Mouse (Mus musculus): ENCODE measurements around the gene Slc9a9. TPM values are rescaled to one million over a fixed set of nuclear protein-coding genes. Genes with fewer than 3 reads are reported as not detected.
A peak's percentile ranks its signal among the peaks of the same experiment; 100 is the strongest.

Slc9a9 gene
- polyA plus RNA-seq, 1 experiment from 2014 or later = 6.7 TPM

- DNase-seq = no peak
- no peaks in the 10 kb centered on the region for H3K4me1 ChIP-seq (ENCODE audit: control insufficient read depth, insufficient read depth, low read length)
- no peak overlapping the region for H3K4me3 ChIP-seq (replicated peaks; ENCODE audit: low read depth, low read length)
- H3K9me3 ChIP-seq (ENCODE audit: control insufficient read depth, low read length) = no peaks in the 10 kb centered on the region
- H3K9ac ChIP-seq (replicated peaks; ENCODE audit: low read length) = no peak overlapping the region
- no peak for ATAC-seq (ENCODE audit: low FRiP score, low TSS enrichment)
- no peaks in the 10 kb centered on the region for H3K27me3 ChIP-seq (ENCODE audit: control insufficient read depth, insufficient read depth, low read length)
- no peak overlapping the region for H3K27ac ChIP-seq (replicated peaks; ENCODE audit: low read depth, low read length)
- WGBS = 92% methylated on average over 6 of the region's 6 CpGs
- H3K4me2 ChIP-seq (ENCODE audit: low read length) = no peak overlapping the region
- H3K36me3 ChIP-seq (ENCODE audit: control insufficient read depth, insufficient read depth, low read length) = no peaks in the 10 kb centered on the region
These were observed 586.1 kb downstream of the Slc9a9 start for GRCm38 (mm10) chr9:95255844-95256243.

- WGBS = 92% methylated on average over 21 of the region's 21 CpGs
- no peak overlapping the region for H3K4me3 ChIP-seq (replicated peaks; ENCODE audit: low read depth, low read length)
- no peaks in the 10 kb centered on the region for H3K4me1 ChIP-seq (ENCODE audit: control insufficient read depth, insufficient read depth, low read length)
- H3K36me3 ChIP-seq (ENCODE audit: control insufficient read depth, insufficient read depth, low read length) = no peaks in the 10 kb centered on the region
- no peak for DNase-seq
- H3K9ac ChIP-seq (replicated peaks; ENCODE audit: low read length) = no peak overlapping the region
- no peak overlapping the region for H3K27ac ChIP-seq (replicated peaks; ENCODE audit: low read depth, low read length)
- no peaks in the 10 kb centered on the region for H3K9me3 ChIP-seq (ENCODE audit: control insufficient read depth, low read length)
- H3K4me2 ChIP-seq (ENCODE audit: low read length) = no peak overlapping the region
- no peak for ATAC-seq (ENCODE audit: low FRiP score, low TSS enrichment)
- H3K27me3 ChIP-seq (ENCODE audit: control insufficient read depth, insufficient read depth, low read length) = no peaks in the 10 kb centered on the region
These were observed 587.1 kb downstream of the Slc9a9 start for GRCm38 (mm10) chr9:95256680-95257316.

GRCm38 (mm10) chr9:95262851-95263250, 593.1 kb downstream of the Slc9a9 start:
- no peak overlapping the region for H3K27ac ChIP-seq (replicated peaks; ENCODE audit: low read depth, low read length)
- H3K9ac ChIP-seq (replicated peaks; ENCODE audit: low read length) = no peak overlapping the region
- 52% methylated on average over 3 of the region's 3 CpGs for WGBS
- no peak for ATAC-seq (ENCODE audit: low FRiP score, low TSS enrichment)
- no peak overlapping the region for H3K4me3 ChIP-seq (replicated peaks; ENCODE audit: low read depth, low read length)
- H3K36me3 ChIP-seq (ENCODE audit: control insufficient read depth, insufficient read depth, low read length) = no peaks in the 10 kb centered on the region
- H3K9me3 ChIP-seq (ENCODE audit: control insufficient read depth, low read length) = no peaks in the 10 kb centered on the region
- H3K4me1 ChIP-seq (ENCODE audit: control insufficient read depth, insufficient read depth, low read length) = peaks cover 4% of the 10 kb centered on the region; the same call in 1 of the 2 replicates
- no peak overlapping the region for H3K4me2 ChIP-seq (ENCODE audit: low read length)
- no peak for DNase-seq
- no peaks in the 10 kb centered on the region for H3K27me3 ChIP-seq (ENCODE audit: control insufficient read depth, insufficient read depth, low read length)

- no peak overlapping the region for H3K9ac ChIP-seq (replicated peaks; ENCODE audit: low read length)
- no peak overlapping the region for H3K4me3 ChIP-seq (replicated peaks; ENCODE audit: low read depth, low read length)
- H3K36me3 ChIP-seq (ENCODE audit: control insufficient read depth, insufficient read depth, low read length) = no peaks in the 10 kb centered on the region
- no peak for DNase-seq
- H3K4me2 ChIP-seq (ENCODE audit: low read length) = no peak overlapping the region
- H3K4me1 ChIP-seq (ENCODE audit: control insufficient read depth, insufficient read depth, low read length) = peaks cover 4% of the 10 kb centered on the region; the same call in 1 of the 2 replicates
- no peak overlapping the region for H3K27ac ChIP-seq (replicated peaks; ENCODE audit: low read depth, low read length)
- ATAC-seq (ENCODE audit: low FRiP score, low TSS enrichment) = no peak
- 71% methylated on average over 9 of the region's 9 CpGs for WGBS
- H3K9me3 ChIP-seq (ENCODE audit: control insufficient read depth, low read length) = no peaks in the 10 kb centered on the region
- H3K27me3 ChIP-seq (ENCODE audit: control insufficient read depth, insufficient read depth, low read length) = no peaks in the 10 kb centered on the region
These were observed 594.3 kb downstream of the Slc9a9 start for GRCm38 (mm10) chr9:95263867-95264509.

- Histone ChIP-seq H3K4me3 (replicated peaks; ENCODE audit: low read depth, low read length) (no peak overlapping the region), H3K9ac (replicated peaks; ENCODE audit: low read length) (no peak overlapping the region), H3K36me3 (ENCODE audit: control insufficient read depth, insufficient read depth, low read length) (no peaks in the 10 kb centered on the region), H3K27me3 (ENCODE audit: control insufficient read depth, insufficient read depth, low read length) (no peaks in the 10 kb centered on the region), H3K9me3 (ENCODE audit: control insufficient read depth, low read length) (no peaks in the 10 kb centered on the region), H3K27ac (replicated peaks; ENCODE audit: low read depth, low read length) (no peak overlapping the region), H3K4me1 (ENCODE audit: control insufficient read depth, insufficient read depth, low read length) (peaks cover 4% of the 10 kb centered on the region; the same call in 1 of the 2 replicates), H3K4me2 (ENCODE audit: low read length) (no peak overlapping the region)
- no peak for DNase-seq
- no peak for ATAC-seq (ENCODE audit: low FRiP score, low TSS enrichment)
- 38% methylated on average over 2 of the region's 2 CpGs for WGBS
These were observed 596.5 kb downstream of the Slc9a9 start for GRCm38 (mm10) chr9:95266179-95266578.

GRCm38 (mm10) chr9:95266924-95267323, 597.2 kb downstream of the Slc9a9 start:
- no peaks in the 10 kb centered on the region for H3K36me3 ChIP-seq (ENCODE audit: control insufficient read depth, insufficient read depth, low read length)
- DNase-seq (no peak), ATAC-seq (ENCODE audit: low FRiP score, low TSS enrichment) (no peak)
- no peak overlapping the region for H3K4me3 ChIP-seq (replicated peaks; ENCODE audit: low read depth, low read length)
- 74% methylated on average over 2 of the region's 2 CpGs for WGBS
- H3K27me3 ChIP-seq (ENCODE audit: control insufficient read depth, insufficient read depth, low read length) = no peaks in the 10 kb centered on the region
- H3K4me2 ChIP-seq (ENCODE audit: low read length) = no peak overlapping the region
- no peak overlapping the region for H3K27ac ChIP-seq (replicated peaks; ENCODE audit: low read depth, low read length)
- no peak overlapping the region for H3K9ac ChIP-seq (replicated peaks; ENCODE audit: low read length)
- peaks cover 4% of the 10 kb centered on the region; the same call in 1 of the 2 replicates for H3K4me1 ChIP-seq (ENCODE audit: control insufficient read depth, insufficient read depth, low read length)
- no peaks in the 10 kb centered on the region for H3K9me3 ChIP-seq (ENCODE audit: control insufficient read depth, low read length)

- no peaks in the 10 kb centered on the region for H3K4me1 ChIP-seq (ENCODE audit: control insufficient read depth, insufficient read depth, low read length)
- ATAC-seq (ENCODE audit: low FRiP score, low TSS enrichment) (no peak), DNase-seq (peak; percentile 26)
- no peaks in the 10 kb centered on the region for H3K36me3 ChIP-seq (ENCODE audit: control insufficient read depth, insufficient read depth, low read length)
- no peak overlapping the region for H3K4me2 ChIP-seq (ENCODE audit: low read length)
- H3K9me3 ChIP-seq (ENCODE audit: control insufficient read depth, low read length) = no peaks in the 10 kb centered on the region
- no peaks in the 10 kb centered on the region for H3K27me3 ChIP-seq (ENCODE audit: control insufficient read depth, insufficient read depth, low read length)
- H3K27ac ChIP-seq (replicated peaks; ENCODE audit: low read depth, low read length) = no peak overlapping the region
- H3K9ac ChIP-seq (replicated peaks; ENCODE audit: low read length) = no peak overlapping the region
- no peak overlapping the region for H3K4me3 ChIP-seq (replicated peaks; ENCODE audit: low read depth, low read length)
- WGBS = 90% methylated on average over 10 of the region's 10 CpGs
These were observed 610.1 kb downstream of the Slc9a9 start for GRCm38 (mm10) chr9:95279590-95280344.

Measured in midbrain, embryonic 14.5 days (tissue).